Mouse (Mus musculus) bone marrow, adult 2 months (tissue): ENCODE results near the gene Orc3. TPM values are rescaled to one million over a fixed set of nuclear protein-coding genes. Genes with fewer than 3 reads are reported as not detected.

ENCODE experiments used
- H3K27ac ChIP-seq: fragments of 200-500 bp; 2 replicates; pipeline ENCODE4 v1.5.1; 2012; ENCODE audit warnings: low read depth, mild to moderate bottlenecking, control low read depth, inconsistent platforms, low read length; ENCODE audit not compliant: control insufficient read depth, poor library complexity, insufficient read depth
- H3K4me1 ChIP-seq: fragments of 200-500 bp; 2 replicates; pipeline ENCODE4 v1.6.1; 2011; ENCODE audit warnings: low read length; ENCODE audit not compliant: control insufficient read depth, insufficient read depth
- H3K4me3 ChIP-seq: fragments of 200-500 bp; replicated peaks from 2 replicates; pipeline ENCODE3; 2011; ENCODE audit warnings: mild to moderate bottlenecking, low read depth, low read length, control low read depth; ENCODE audit not compliant: control insufficient read depth
- CTCF ChIP-seq: fragments of 200-500 bp; IDR thresholded peaks from 2 replicates; pipeline ENCODE4 v1.5.1; 2011; ENCODE audit warnings: low read length, control low read depth; ENCODE audit not compliant: control insufficient read depth, insufficient read depth
- POLR2A ChIP-seq: fragments of 200-500 bp; IDR thresholded peaks from 2 replicates; pipeline ENCODE4 v1.6.1; 2011; ENCODE audit warnings: low read depth, mild to moderate bottlenecking, control low read depth, low read length, borderline replicate concordance; ENCODE audit not compliant: control insufficient read depth
- WGBS: fragments of 180-500 bp; shearing (Covaris S2); methylation state at CpG from one replicate; pipeline ENCODE4 v1.1.7; 2018; 5-methylcytosine and 5-hydroxymethylcytosine counted together
- polyA plus RNA-seq: library from polyadenylated mRNA; stranded (reverse); fragments of >200 nt; gene quantifications from 2 replicates; pipeline ENCODE4 v1.2.4, GENCODE M21; 2011; ENCODE audit warnings: low replicate concordance; ENCODE audit not compliant: missing spikeins, insufficient read depth, insufficient read length

Gene Orc3
- polyA plus RNA-seq, 1 experiment, result 29.1 TPM

GRCm38 (mm10) chr4:34639745-34640364, 25.1 kb upstream of the Orc3 start:
- 86% methylated on average over 5 of the region's 5 CpGs for WGBS
- TF ChIP-seq POLR2A (no peak), CTCF (no peak)
- no peak overlapping the region for H3K4me3 ChIP-seq

GRCm38 (mm10) chr4:34637851-34638250, 23.1 kb upstream of the Orc3 start:
- 93% methylated on average over 4 of the region's 4 CpGs for WGBS
- TF ChIP-seq POLR2A, result no peak
- H3K27ac ChIP-seq, result no peak overlapping the region

More at GRCm38 (mm10) chr4:34639745-34640364, 25.1 kb upstream of the Orc3 start:
- no peaks in the 10 kb centered on the region for H3K4me1 ChIP-seq
- no peak overlapping the region for H3K27ac ChIP-seq

GRCm38 (mm10) chr4:34637386-34637785, 22.6 kb upstream of the Orc3 start:
- Histone ChIP-seq H3K4me3 (no peak overlapping the region), H3K4me1 (no peaks in the 10 kb centered on the region), H3K27ac (no peak overlapping the region)
- WGBS, result 81% methylated on average over 7 of the region's 7 CpGs
- TF ChIP-seq CTCF (no peak), POLR2A (no peak)

More at GRCm38 (mm10) chr4:34637851-34638250, 23.1 kb upstream of the Orc3 start:
- no peaks in the 10 kb centered on the region for H3K4me1 ChIP-seq
- no peak overlapping the region for H3K4me3 ChIP-seq

GRCm38 (mm10) chr4:34636036-34636435, 21.3 kb upstream of the Orc3 start:
- TF ChIP-seq CTCF (no peak), POLR2A (no peak)
- H3K27ac ChIP-seq, result no peak overlapping the region
- 80% methylated on average over 5 of the region's 5 CpGs for WGBS
- H3K4me3 ChIP-seq, result no peak overlapping the region
- H3K4me1 ChIP-seq, result no peaks in the 10 kb centered on the region

GRCm38 (mm10) chr4:34634129-34634528, 19.4 kb upstream of the Orc3 start:
- TF ChIP-seq POLR2A, result no peak
- TF ChIP-seq CTCF, result no peak
- 95% methylated on average over 7 of the region's 7 CpGs for WGBS
- Histone ChIP-seq H3K27ac (no peak overlapping the region), H3K4me3 (no peak overlapping the region), H3K4me1 (no peaks in the 10 kb centered on the region)

- 88% methylated on average over 1 of the region's 1 CpGs for whole genome bisulfite sequencing
- H3K4me3 ChIP-seq, result no peak overlapping the region
These were observed 15.2 kb upstream of the Orc3 start for GRCm38 (mm10) chr4:34629956-34630355.

GRCm38 (mm10) chr4:34626401-34626800, 11.7 kb upstream of the Orc3 start:
- Histone ChIP-seq H3K4me1 (no peaks in the 10 kb centered on the region), H3K4me3 (no peak overlapping the region), H3K27ac (no peak overlapping the region)
- 87% methylated on average over 6 of the region's 6 CpGs for WGBS
- TF ChIP-seq POLR2A (no peak), CTCF (no peak)

More at GRCm38 (mm10) chr4:34629956-34630355, 15.2 kb upstream of the Orc3 start:
- no peaks in the 10 kb centered on the region for H3K4me1 ChIP-seq
- TF ChIP-seq CTCF, result no peak
- no peak for TF ChIP-seq POLR2A
- H3K27ac ChIP-seq, result no peak overlapping the region

GRCm38 (mm10) chr4:34625556-34625955, 10.8 kb upstream of the Orc3 start:
- no peak overlapping the region for H3K4me3 ChIP-seq
- H3K4me1 ChIP-seq, result no peaks in the 10 kb centered on the region
- no peak for TF ChIP-seq POLR2A
- TF ChIP-seq CTCF, result no peak
- H3K27ac ChIP-seq, result no peak overlapping the region
- WGBS, result 88% methylated on average over 4 of the region's 4 CpGs

- Histone ChIP-seq H3K4me1 (peaks cover 3% of the 10 kb centered on the region; the same call in 1 of the 2 replicates), H3K4me3 (no peak overlapping the region), H3K27ac (no peak overlapping the region)
- TF ChIP-seq CTCF (no peak), POLR2A (no peak)
- WGBS, result 71% methylated on average over 8 of the region's 8 CpGs
These were observed 1.4 kb upstream of the Orc3 start for GRCm38 (mm10) chr4:34616146-34616545.
